Mouse (Mus musculus): ENCODE data around the gene Efcab10. TPM values are rescaled to one million over a fixed set of nuclear protein-coding genes. Genes with fewer than 3 reads are reported as not detected.

The Efcab10 gene
- polyA plus RNA-seq, 1 experiment from 2014 or later, result 0.36 TPM

DNA sequence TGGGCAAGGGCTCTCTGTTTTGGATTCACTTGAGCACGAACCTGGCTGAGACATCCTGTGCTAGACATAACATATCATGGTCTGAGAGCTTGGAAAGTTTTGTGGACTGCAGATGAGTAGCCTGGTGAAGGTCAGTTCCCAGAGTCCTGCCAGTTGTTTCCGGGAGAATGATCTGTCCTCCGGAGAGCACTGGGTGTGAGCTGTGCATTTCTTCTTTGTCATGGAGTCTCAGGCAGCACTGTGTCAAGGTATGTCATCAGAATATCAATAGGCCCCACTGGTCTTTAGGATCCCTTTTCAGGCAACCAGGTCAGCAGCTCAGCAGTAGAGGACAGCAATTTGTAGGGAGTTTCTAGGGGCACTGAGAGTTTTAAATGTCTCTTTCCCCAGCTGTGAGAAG lies 32.6 kb downstream of the Efcab10 start:
- no peak for DNase-seq (ENCODE audit: low spot score)

DNA sequence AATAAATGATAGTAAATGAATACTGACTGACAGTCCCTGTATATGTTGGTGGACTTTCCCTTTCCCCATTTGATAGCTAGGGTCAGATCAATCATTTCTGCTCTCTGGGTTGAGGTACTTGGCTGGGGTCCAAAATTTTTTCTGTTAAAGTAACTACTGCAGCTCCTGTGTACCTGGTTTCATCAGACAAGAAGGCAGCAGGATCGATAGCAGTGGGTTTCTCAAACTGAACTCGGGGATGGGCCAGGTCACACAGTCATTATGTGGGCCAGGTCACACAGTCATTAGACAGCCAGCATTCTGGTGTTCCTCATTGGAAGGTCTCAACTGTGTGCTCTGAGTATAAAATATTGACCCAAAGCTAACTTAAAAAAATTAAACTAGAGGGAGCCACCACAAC lies 33.1 kb downstream of the Efcab10 start:
- DNase-seq (ENCODE audit: low spot score), result no peak

DNA sequence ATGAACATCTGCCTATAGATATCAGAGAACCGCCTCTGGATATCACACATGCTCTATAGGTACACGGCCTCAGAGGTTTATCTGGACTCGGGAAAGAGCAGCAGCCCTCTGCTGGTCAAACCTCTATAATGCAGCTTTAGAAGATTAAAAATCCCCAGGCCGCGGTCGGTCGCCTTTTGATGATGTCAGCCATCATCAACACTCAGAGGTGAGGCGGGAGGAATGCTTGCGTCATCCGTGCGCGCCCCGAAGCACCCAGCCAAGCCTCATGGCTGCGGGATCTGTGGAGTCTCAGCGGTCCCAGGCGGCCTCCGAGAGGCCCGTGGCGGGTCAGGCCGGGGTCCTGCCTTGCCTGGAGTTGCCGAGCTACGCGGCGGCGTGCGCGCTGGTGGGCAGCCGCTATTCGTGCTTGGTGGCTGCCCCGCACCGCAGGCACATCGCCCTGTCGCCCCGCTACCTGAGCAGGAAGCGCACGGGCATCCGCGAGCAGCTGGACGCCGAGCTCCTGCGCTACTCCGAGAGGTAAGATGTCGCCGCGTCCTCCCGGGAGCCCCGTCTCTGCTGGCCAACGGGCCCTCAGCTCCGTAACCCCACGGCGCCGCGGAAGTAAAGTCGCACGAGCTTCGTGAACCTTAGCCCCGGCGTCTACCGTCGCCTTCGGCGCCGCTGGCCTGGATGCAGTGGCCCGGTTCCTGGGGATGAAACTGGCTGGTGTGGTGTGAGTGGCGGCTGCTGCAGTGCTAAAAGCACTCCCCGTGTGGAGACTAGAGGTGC lies 34.9 kb downstream of the Efcab10 start, which contains the start of gene Twistnb:
Twistnb (plus strand) TSS at position 249 of the 774 bp plus-strand sequence.
- peak; percentile 95 for DNase-seq (ENCODE audit: low spot score)

DNA sequence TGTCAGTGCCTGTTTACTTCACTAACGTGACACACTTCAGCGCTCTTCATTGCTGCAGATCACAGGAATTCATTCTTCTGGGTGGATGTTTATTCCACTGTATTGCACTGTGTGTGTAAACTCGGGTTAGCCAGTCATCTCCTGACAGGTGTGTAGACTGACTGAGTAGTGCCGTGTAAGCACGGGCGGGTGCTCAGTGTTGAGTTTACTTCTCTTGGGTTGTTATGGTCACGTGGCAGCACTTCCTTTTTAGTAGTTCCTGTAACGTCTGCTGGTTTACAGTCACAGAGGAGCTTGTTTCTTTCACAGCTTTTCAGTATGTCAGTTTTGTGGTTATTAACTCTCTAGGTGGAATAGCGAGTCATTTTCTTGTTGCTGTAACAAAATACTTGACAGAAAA lies 39.2 kb downstream of the Efcab10 start:
- DNase-seq (ENCODE audit: low spot score), result peak; percentile 62

DNA sequence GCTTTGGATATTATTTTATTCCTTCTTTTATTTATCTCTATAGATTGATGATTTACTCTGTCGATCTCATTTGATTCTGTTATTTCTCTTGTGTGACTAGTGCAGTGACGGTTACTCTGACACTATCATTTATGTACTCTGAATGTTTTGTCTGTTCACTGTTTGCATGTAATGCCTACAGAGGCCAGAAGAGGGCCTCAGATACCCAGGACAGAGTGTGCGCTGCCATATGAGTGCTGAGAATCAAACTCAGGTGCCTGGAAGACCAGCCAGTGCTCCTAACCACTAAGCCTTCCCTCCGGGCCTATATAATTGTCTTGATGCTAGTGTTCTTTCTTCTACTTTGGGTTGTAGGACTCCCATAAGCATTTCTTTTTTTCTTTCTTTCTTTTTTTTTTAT lies 40.1 kb downstream of the Efcab10 start:
- DNase-seq (ENCODE audit: low spot score), result peak; percentile 17

Other genes starting within 250 kb of the Efcab10 start
- 27.3 and 34.3 TPM in 2 replicates for gene Atxn7l1, start 247.2 kb upstream of the Efcab10 start, polyA plus RNA-seq (2015; fragmentation: Nextera tagmentation; extraction: Ambion mirVana)
- 105 and 116 TPM in 2 replicates for gene Twistnb, start 34.8 kb downstream of the Efcab10 start, polyA plus RNA-seq (2015; fragmentation: Nextera tagmentation; extraction: Ambion mirVana)